ENCODE assay signal across 13 mouse cellular contexts in the genomic region with DNA sequence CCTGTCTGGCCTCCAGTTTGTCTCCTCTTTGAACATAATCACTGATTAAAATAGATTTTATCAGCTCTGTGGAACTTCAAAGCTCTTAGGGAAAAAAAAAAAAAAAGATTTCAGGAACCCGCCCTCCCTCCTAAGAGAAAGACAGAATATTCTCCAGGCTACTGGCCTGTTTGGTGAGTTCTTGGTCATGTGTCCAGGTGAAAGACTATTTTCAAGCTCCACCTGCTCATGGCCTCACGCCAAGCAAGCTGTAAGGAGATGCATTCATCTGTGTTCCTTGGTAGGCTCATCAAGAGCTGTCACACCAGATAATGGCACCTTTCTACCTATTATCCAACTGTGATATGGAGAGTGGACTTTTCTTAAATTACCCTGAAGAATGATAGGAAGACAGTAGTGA.
"Had no signal": no experiment of that assay in that cellular context is flagged by ENCODE, and none has a peak within 500 bp of the region (broad histone marks: within the 10 kb centered on the region; RNA-seq: fewer than 3 reads in every experiment).

No protein-coding gene starts in this region.

- DNase-seq: gastrocnemius, adult 2 months; gastrocnemius, postnatal 10 days; gastrocnemius, postnatal 25 days; heart, adult 2 months; heart, postnatal 14 days; heart, postnatal 36 days; kidney, adult 18-20 months; kidney, adult 8-10 months; kidney, postnatal 10 days; kidney, postnatal 25 days; kidney, postnatal 4 days; liver; liver, embryonic 13.5 days had no signal
